Mouse (Mus musculus): ENCODE measurements at regions not wholly inside any gene's neighbourhood (a gene's known extent, or its start where the extent isn't known, plus 50 kb on each side); places are given as distances from the start of the nearest gene placed in this dataset.
A peak's percentile ranks its signal among the peaks of the same experiment; 100 is the strongest.

DNA sequence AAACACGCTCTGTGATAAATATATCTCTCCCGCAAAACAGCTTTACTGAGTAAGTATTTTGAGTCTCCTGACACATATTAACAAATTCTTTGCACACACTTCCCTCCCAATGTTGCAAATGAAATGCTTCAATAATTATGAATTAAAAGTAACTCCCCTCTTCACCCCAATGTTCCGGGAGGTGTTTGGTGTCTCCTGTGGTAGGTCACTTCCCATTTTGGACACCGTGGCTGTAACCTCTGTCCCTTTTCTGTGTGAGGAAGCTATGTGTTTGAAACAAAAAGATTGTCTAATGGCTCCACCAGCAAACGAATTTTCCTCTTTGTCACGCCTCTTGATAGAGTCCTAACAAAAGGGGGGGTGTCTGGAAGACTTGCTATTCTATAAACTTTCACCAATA is 122.5 kb upstream of the Adgrl2 start:
- peaks cover 29% of the 10 kb centered on the region for H3K4me1 ChIP-seq (replicated peaks)
- no peak overlapping the region for H3K4me3 ChIP-seq
- 85% methylated on average over 6 of the region's 6 CpGs for WGBS
- no peak for DNase-seq (ENCODE audit: low spot score)
- H3K27ac ChIP-seq = no peak overlapping the region
- no peaks in the 10 kb centered on the region for H3K36me3 ChIP-seq
- no peaks in the 10 kb centered on the region for H3K9me3 ChIP-seq
- no peaks in the 10 kb centered on the region for H3K27me3 ChIP-seq (ENCODE audit: insufficient read depth, poor library complexity, severe bottlenecking)

DNA sequence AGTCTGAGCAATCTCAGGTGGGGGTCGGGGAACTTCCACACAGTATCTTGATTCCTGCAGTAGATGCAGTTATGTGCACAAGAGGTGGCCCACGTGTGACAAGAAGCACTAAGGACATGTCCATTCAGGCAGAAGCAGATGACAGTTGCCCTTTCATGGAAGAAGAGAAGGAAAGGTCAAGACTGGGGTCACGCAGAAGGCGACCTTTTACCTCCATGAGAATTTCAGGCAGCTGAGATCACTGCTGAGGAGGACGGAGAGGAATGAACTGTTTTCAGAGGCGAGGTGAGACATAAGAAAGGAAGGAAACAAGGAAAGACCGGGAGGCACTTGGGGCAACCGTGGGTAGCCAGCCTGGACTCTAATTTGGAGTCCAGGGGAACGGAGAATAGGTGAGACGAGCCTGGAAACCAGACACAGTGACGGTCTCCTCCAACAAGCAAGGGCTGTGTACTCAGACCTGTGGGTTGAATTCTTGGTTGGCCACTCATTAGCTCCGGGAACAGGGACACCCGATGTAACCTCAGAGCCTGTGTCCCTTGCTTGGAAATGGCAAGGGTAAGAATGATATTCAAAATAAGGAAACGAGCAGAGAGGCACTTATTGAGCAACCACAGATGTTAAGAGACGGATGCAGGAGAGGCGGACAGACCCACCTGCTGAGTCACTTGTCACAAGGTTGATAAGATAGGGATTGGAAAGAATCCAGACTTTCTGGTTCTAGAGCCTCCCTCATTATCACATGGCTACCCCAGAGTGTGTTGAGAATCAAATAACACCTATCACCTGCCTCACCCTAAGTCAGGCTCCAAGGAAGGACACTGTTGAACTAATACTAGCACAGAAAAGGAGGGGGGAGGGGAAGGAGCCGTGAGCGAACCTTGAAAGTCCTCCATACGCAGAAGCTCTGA is 121.4 kb upstream of the Adgrl2 start:
- Histone ChIP-seq H3K27ac (0 out of 2 replicates have a peak overlapping the region, but pooled peaks have one; percentile 12), H3K9me3 (no peaks in the 10 kb centered on the region), H3K27me3 (ENCODE audit: insufficient read depth, poor library complexity, severe bottlenecking) (no peaks in the 10 kb centered on the region), H3K36me3 (no peaks in the 10 kb centered on the region), H3K4me1 (replicated peaks) (peaks cover 24% of the 10 kb centered on the region), H3K4me3 (no peak overlapping the region)
- 53% methylated on average over 19 of the region's 19 CpGs for WGBS
- DNase-seq (ENCODE audit: low spot score) = peak; percentile 10

DNA sequence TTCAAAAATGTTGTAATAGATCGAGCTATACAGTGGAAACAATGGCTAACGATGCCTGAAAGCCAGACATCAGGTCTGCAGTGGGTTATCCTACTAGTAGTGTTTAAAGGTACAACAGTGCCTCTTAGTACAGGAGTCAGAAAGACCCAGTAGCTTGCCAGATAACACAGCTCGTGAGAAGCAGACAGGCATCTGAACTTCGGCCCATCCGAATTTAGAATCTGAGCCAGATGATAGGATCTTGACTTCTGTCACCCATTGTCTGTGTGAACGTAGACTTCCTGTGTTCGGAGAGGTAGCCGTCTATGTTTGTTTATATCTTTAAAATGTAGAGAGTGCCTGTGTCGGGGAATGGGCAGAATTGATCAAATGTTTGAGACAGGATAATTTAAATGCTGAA is 120.5 kb upstream of the Adgrl2 start:
- 71% methylated on average over 9 of the region's 9 CpGs for WGBS
- DNase-seq (ENCODE audit: low spot score) = no peak
- no peaks in the 10 kb centered on the region for H3K27me3 ChIP-seq (ENCODE audit: insufficient read depth, poor library complexity, severe bottlenecking)
- no peaks in the 10 kb centered on the region for H3K36me3 ChIP-seq
- H3K27ac ChIP-seq = no peak overlapping the region
- H3K4me1 ChIP-seq (replicated peaks) = peaks cover 24% of the 10 kb centered on the region
- no peak overlapping the region for H3K4me3 ChIP-seq
- H3K9me3 ChIP-seq = no peaks in the 10 kb centered on the region

DNA sequence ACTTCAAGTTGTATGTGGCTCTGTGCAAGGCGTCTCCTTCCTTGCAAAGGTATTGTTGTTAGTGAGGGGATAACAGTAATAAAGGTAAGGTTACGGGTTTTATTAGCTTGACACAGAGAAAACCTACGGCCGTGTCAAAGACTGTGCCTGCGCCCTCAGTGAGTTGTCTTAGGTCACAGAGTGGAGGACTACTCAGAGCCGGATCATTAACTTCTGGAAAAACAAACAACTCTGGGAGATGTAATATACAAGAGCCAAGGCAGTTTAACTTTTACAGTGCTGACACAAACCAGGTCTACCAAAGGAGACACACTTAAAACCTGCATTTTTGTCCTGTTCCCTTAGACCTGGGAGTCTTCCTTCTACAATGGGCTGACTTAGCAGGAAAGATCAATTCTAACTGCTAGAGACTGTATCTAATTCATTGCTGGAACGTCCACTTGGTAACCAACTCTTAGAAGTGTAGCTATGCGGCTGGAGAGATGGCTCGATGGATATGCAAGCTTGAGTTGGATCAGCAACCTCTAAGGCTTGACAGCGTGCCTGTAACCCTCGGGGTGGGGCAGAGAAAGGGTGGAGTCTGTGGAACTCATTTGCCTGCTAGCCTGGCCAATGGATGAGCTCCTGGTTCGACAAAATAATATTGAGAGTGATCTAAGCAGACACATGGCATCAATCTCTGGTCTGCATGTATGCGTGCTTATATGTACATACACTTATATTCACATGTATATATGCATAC is 115.5 kb upstream of the Adgrl2 start:
- no peaks in the 10 kb centered on the region for H3K36me3 ChIP-seq
- DNase-seq (ENCODE audit: low spot score) = no peak
- 86% methylated on average over 13 of the region's 13 CpGs for WGBS
- H3K9me3 ChIP-seq = no peaks in the 10 kb centered on the region
- H3K4me3 ChIP-seq = no peak overlapping the region
- H3K27me3 ChIP-seq (ENCODE audit: insufficient read depth, poor library complexity, severe bottlenecking) = no peaks in the 10 kb centered on the region
- H3K4me1 ChIP-seq (replicated peaks) = peaks cover 9% of the 10 kb centered on the region; the same call in 1 of the 2 replicates
- no peak overlapping the region for H3K27ac ChIP-seq

DNA sequence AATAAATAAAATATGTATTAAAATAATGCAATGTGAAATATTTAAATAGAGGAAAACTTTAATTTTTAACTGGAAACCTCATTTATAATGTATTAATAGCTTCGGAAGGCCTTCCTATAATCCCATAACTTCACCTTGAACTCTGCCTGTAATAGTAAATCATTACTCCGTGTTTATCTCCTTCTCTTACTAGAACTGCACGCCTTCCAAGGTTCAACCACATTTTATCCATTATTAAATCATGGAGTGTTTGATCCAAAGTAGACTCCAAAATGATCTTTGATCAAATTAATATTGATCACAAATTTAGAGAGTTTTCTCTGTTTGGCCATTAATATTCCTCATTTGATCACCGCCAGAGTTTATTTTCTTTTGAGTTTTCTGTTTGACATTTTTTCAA is 114.8 kb upstream of the Adgrl2 start:
- H3K27me3 ChIP-seq (ENCODE audit: insufficient read depth, poor library complexity, severe bottlenecking) = no peaks in the 10 kb centered on the region
- no peaks in the 10 kb centered on the region for H3K36me3 ChIP-seq
- no peak overlapping the region for H3K4me3 ChIP-seq
- H3K9me3 ChIP-seq = no peaks in the 10 kb centered on the region
- H3K27ac ChIP-seq = no peak overlapping the region
- H3K4me1 ChIP-seq (replicated peaks) = peaks cover 2% of the 10 kb centered on the region; the same call in 1 of the 2 replicates
- DNase-seq (ENCODE audit: low spot score) = no peak
- 95% methylated on average over 4 of the region's 4 CpGs for WGBS

DNA sequence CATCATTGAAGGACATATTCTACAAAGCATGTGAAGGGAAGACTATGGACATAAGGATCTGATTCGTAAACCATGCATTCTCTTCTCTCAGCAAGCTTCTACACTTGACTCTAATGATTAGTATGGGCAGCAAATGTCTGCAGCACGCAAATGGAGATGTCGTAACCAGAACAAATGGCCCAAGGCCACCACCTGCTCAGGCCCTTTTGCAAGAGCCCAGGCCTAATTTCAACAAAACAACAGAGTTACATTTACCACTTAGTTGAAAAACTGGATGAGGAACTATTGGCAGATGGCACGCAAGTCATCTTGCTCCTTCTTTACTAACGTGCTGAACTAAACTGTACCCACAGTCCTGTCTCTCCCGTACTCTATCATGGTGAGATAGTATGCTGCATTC is 113.7 kb upstream of the Adgrl2 start:
- no peak for DNase-seq (ENCODE audit: low spot score)
- Histone ChIP-seq H3K9me3 (no peaks in the 10 kb centered on the region), H3K4me3 (no peak overlapping the region), H3K4me1 (replicated peaks) (no peaks in the 10 kb centered on the region), H3K27me3 (ENCODE audit: insufficient read depth, poor library complexity, severe bottlenecking) (no peaks in the 10 kb centered on the region), H3K27ac (no peak overlapping the region), H3K36me3 (no peaks in the 10 kb centered on the region)
- WGBS = 89% methylated on average over 6 of the region's 6 CpGs

DNA sequence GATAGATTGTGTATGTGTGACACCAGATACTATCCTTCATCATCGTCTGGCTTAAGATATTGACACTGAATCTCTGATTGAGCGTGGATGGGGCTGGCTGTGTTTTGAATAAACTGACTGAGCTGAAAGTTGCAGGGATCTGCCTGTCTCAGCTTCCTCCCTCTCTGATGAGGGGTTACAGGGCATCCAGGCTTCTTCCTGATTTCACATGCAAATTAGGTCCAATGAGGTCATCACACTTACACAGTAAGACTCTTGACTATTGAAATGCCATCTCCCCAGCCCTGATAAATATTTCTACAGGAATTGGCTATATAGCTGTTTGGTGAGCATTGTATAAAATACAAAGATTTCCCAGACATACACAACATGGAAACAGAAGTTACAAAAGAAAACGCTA is 113.1 kb upstream of the Adgrl2 start:
- Histone ChIP-seq H3K9me3 (no peaks in the 10 kb centered on the region), H3K36me3 (no peaks in the 10 kb centered on the region), H3K27ac (no peak overlapping the region), H3K4me3 (no peak overlapping the region), H3K27me3 (ENCODE audit: insufficient read depth, poor library complexity, severe bottlenecking) (no peaks in the 10 kb centered on the region), H3K4me1 (replicated peaks) (no peaks in the 10 kb centered on the region)
- DNase-seq (ENCODE audit: low spot score) = no peak
- WGBS = 89% methylated on average over 3 of the region's 3 CpGs

DNA sequence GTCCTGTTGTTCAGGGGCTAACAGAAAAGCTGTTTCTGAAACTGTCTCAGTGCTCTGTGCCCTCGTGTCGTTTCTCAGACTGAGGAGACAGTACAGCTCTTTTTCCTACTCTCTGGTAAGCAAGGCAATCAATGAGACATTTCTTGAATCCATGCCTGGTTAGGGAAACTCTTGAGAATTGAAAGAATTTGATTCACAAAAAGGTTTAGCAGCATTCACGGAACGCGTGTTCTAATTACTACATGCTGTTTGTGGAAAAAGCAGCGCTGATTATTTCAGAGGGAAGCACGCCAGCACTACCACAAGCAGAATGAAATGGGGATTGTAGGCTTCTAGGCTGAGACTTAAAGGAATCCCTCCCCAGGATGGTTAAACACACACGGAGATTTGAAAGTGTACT is 112.5 kb upstream of the Adgrl2 start:
- 89% methylated on average over 8 of the region's 8 CpGs for WGBS
- no peak overlapping the region for H3K27ac ChIP-seq
- H3K27me3 ChIP-seq (ENCODE audit: insufficient read depth, poor library complexity, severe bottlenecking) = no peaks in the 10 kb centered on the region
- DNase-seq (ENCODE audit: low spot score) = no peak
- H3K9me3 ChIP-seq = no peaks in the 10 kb centered on the region
- no peaks in the 10 kb centered on the region for H3K4me1 ChIP-seq (replicated peaks)
- no peaks in the 10 kb centered on the region for H3K36me3 ChIP-seq
- H3K4me3 ChIP-seq = no peak overlapping the region

DNA sequence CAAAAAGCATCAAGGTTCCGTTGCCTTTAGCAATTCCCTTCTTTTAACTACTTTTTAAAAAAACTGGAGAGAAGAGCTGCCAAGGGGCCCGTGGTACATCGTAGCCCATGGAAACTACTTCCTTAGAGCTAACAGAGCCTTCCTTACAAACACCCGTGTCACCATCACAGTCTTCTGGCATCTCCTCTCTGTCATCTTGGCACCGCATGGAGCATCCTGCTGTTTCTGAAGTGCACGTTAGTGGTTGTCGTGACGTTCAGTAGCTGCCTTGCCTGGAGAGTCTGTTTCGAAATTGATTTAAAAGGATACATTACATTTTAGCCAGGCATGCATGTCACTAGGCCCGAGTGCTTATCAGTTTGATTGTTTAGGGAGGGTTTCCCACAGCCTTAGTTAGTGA is 111.4 kb upstream of the Adgrl2 start:
- no peak for DNase-seq (ENCODE audit: low spot score)
- no peaks in the 10 kb centered on the region for H3K9me3 ChIP-seq
- no peak overlapping the region for H3K4me3 ChIP-seq
- no peak overlapping the region for H3K27ac ChIP-seq
- no peaks in the 10 kb centered on the region for H3K27me3 ChIP-seq (ENCODE audit: insufficient read depth, poor library complexity, severe bottlenecking)
- WGBS = 88% methylated on average over 10 of the region's 10 CpGs
- H3K36me3 ChIP-seq = no peaks in the 10 kb centered on the region
- no peaks in the 10 kb centered on the region for H3K4me1 ChIP-seq (replicated peaks)

DNA sequence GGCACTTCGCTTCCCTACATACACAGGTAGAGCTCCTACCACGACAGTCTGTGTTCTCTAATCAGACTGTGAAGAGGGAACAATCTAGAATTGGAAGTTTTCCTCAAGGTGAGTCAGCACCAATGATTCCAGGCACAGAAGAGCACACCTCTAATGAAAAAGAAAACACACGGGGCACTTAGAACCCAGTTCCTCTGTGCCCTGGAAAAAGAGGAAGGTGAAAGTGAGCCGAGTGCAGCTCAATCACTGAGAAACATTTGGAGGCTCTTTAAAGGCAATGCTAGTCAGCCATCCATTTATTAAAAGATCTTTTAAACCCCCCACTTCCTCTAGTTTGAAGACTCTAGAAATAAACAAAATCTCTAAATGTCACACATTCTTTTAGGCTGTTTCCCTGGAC is 108.4 kb upstream of the Adgrl2 start:
- DNase-seq (ENCODE audit: low spot score) = no peak
- 88% methylated on average over 4 of the region's 4 CpGs for WGBS
- H3K4me1 ChIP-seq (replicated peaks) = no peaks in the 10 kb centered on the region

DNA sequence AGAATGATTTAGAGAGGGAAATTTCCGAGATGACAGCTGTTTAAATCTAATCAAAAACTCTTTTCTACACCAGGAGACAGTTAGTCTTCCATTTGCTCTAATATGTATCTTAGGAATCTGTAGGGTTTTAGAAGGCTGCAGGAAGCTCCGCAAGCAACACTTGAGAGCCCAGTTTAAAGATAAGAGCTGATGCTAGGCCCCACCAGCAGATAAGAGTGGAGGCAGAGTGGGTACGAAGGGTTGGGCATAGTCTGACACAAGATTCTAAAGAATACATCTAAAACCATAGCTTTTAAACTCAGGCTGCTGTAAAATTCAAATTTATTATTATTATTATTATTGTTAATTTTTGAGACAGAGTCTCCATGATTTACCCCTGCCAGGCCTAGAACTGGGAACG is 106.7 kb upstream of the Adgrl2 start:
- Histone ChIP-seq H3K4me3 (no peak overlapping the region), H3K27ac (no peak overlapping the region), H3K4me1 (replicated peaks) (peaks cover 17% of the 10 kb centered on the region), H3K9me3 (no peaks in the 10 kb centered on the region), H3K36me3 (no peaks in the 10 kb centered on the region), H3K27me3 (ENCODE audit: insufficient read depth, poor library complexity, severe bottlenecking) (no peaks in the 10 kb centered on the region)
- WGBS = 89% methylated on average over 4 of the region's 4 CpGs
- DNase-seq (ENCODE audit: low spot score) = no peak

More for the DNA sequence above, 108.4 kb upstream of the Adgrl2 start:
- H3K27me3 ChIP-seq (ENCODE audit: insufficient read depth, poor library complexity, severe bottlenecking) = no peaks in the 10 kb centered on the region
- H3K27ac ChIP-seq = no peak overlapping the region
- H3K4me3 ChIP-seq = no peak overlapping the region
- H3K9me3 ChIP-seq = no peaks in the 10 kb centered on the region
- H3K36me3 ChIP-seq = no peaks in the 10 kb centered on the region

DNA sequence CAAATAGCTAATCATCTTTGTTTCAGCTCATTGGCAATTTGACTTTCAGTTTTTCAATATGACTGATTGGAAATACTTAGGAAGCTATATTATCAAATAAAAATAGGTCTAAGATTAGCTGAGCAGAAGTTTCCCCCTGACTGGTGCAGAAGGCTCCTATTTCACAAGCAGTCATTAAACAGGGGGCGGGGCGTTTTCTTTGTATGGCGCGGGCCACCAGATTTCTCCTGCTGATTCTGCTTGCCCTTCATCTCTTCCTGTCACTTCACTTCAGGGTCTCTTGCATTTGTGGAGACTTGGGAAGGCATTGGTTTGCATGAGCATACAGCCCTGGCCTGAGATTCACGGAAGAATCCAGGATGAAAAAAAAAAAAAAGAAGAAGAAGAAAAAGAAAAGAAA is 102.3 kb upstream of the Adgrl2 start:
- H3K9me3 ChIP-seq = no peaks in the 10 kb centered on the region
- H3K27me3 ChIP-seq (ENCODE audit: insufficient read depth, poor library complexity, severe bottlenecking) = peaks cover 8% of the 10 kb centered on the region; the same call in 1 of the 2 replicates
- peak; percentile 45 for DNase-seq (ENCODE audit: low spot score)
- no peaks in the 10 kb centered on the region for H3K36me3 ChIP-seq
- peak overlapping the region; percentile 66; the same call in 1 of the 2 replicates for H3K27ac ChIP-seq
- peaks cover 50% of the 10 kb centered on the region for H3K4me1 ChIP-seq (replicated peaks)
- no peak overlapping the region for H3K4me3 ChIP-seq
- 9% methylated on average over 5 of the region's 5 CpGs for WGBS

DNA sequence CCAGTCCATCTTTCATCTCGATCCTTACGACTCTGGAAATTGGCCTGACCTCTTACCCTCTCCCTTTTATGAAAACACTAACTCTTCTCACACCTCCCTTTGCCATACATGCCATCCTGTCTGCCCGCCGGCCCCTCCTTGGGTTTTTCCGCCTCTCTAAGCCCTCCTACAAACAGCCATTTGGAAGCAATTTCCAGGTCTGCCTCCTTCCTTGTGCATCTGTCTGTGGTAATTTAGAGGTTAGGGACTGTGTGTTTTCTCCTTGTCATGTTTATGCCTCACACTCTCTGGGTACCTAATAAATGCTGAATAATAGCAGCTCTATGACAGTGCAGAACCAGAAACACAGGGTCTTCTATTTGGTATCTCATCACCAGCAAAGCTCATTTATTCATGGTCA is 99.7 kb upstream of the Adgrl2 start:
- Histone ChIP-seq H3K4me1 (replicated peaks) (peaks cover 67% of the 10 kb centered on the region), H3K27me3 (ENCODE audit: insufficient read depth, poor library complexity, severe bottlenecking) (peaks cover 15% of the 10 kb centered on the region; the same call in 1 of the 2 replicates), H3K9me3 (no peaks in the 10 kb centered on the region), H3K36me3 (no peaks in the 10 kb centered on the region), H3K27ac (no peak overlapping the region), H3K4me3 (no peak overlapping the region)
- no peak for DNase-seq (ENCODE audit: low spot score)
- WGBS = 61% methylated on average over 5 of the region's 5 CpGs
